Mouse (Mus musculus) frontal cortex, postnatal 36 days (tissue): Measurements from ENCODE around the gene C1ra.
A peak's percentile ranks its signal among the peaks of the same experiment; 100 is the strongest.
"Not testable (repeated sequence)": the region's sequence is repeated elsewhere in the genome, so short reads cannot be mapped to it uniquely, and the experiment has no call there.

Experiments used
- DNase-seq, 2 experiments: peaks; one replicate each; pipeline ENCODE4 v3.0.0; 2022; ENCODE audit warnings: low spot score in 2 of 2

C1ra gene

GRCm38 (mm10) chr6:124512355-124512836 lies at the start of gene C1ra:
C1ra (plus strand) TSS chr6:124512405.
- peak; percentile 60 to 68 for DNase-seq

GRCm38 (mm10) chr6:124463881-124464291 lies 48.3 kb upstream of the C1ra start:
- DNase-seq: no peak

- DNase-seq: peak; percentile 94 to 95
Measured at GRCm38 (mm10) chr6:124464305-124465271, 47.6 kb upstream of the C1ra start, which contains the start of gene Clstn3. Clstn3 (minus strand) TSS chr6:124464794.

GRCm38 (mm10) chr6:124465299-124465698 lies 46.9 kb upstream of the C1ra start:
- no peak for DNase-seq

- DNase-seq: no peak
Measured at GRCm38 (mm10) chr6:124465729-124466128, 46.5 kb upstream of the C1ra start.

GRCm38 (mm10) chr6:124471121-124471520 lies 41.1 kb upstream of the C1ra start:
- DNase-seq: no peak

- not testable (repeated sequence) for DNase-seq
Measured at GRCm38 (mm10) chr6:124471783-124472638, 40.2 kb upstream of the C1ra start.

- DNase-seq: peak in 1 of 2 experiments; percentile 54
Measured at GRCm38 (mm10) chr6:124472801-124473200, 39.4 kb upstream of the C1ra start.

GRCm38 (mm10) chr6:124474621-124475020 lies 37.6 kb upstream of the C1ra start:
- DNase-seq: no peak

GRCm38 (mm10) chr6:124475335-124476075 lies 36.7 kb upstream of the C1ra start:
- not testable (repeated sequence) for DNase-seq

- DNase-seq: no peak
Measured at GRCm38 (mm10) chr6:124476216-124476615, 36.0 kb upstream of the C1ra start.

- DNase-seq: no peak
Measured at GRCm38 (mm10) chr6:124476796-124477195, 35.4 kb upstream of the C1ra start.

- no peak for DNase-seq
Measured at GRCm38 (mm10) chr6:124477221-124477655, 35.0 kb upstream of the C1ra start.

GRCm38 (mm10) chr6:124477922-124478651 lies 34.1 kb upstream of the C1ra start:
- DNase-seq: no peak

GRCm38 (mm10) chr6:124478874-124479572 lies 33.2 kb upstream of the C1ra start:
- no peak for DNase-seq

GRCm38 (mm10) chr6:124479573-124479930 lies 32.7 kb upstream of the C1ra start:
- DNase-seq: no peak

- DNase-seq: no peak
Measured at GRCm38 (mm10) chr6:124480295-124480694, 31.9 kb upstream of the C1ra start.

- peak; percentile 43 to 58 for DNase-seq
Measured at GRCm38 (mm10) chr6:124481571-124481970, 30.6 kb upstream of the C1ra start.

- not testable (repeated sequence) for DNase-seq
Measured at GRCm38 (mm10) chr6:124483831-124484230, 28.4 kb upstream of the C1ra start.

GRCm38 (mm10) chr6:124484851-124485250 lies 27.4 kb upstream of the C1ra start:
- DNase-seq: no peak
